Mouse (Mus musculus): ENCODE data around the gene Npc2. TPM values are rescaled to one million over a fixed set of nuclear protein-coding genes. Genes with fewer than 3 reads are reported as not detected.

The Npc2 gene
- polyA plus RNA-seq, 1 experiment from 2014 or later: 40.3 TPM

DNA sequence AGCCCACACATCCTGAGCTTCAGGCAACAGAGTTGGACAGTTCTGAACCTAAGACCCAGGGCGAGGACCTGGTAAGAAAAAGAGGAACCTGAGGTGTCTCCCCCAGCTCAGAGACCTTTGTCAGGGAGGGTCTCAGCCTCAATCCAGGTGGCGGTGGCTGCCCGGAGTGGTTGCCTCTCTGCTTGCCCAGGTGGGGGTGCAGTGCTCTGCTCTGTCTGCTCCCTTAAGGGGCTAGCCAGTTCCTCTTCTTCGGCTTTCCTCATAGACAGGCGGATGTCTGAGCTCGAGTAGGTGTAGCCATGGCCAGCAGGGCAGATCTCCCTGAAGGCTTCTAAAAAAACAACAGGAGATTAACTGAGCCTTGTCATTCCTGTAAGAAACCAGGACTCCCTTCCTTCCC is 36.1 kb upstream of the Npc2 start:
- ATAC-seq (replicated peaks; ENCODE audit: low FRiP score): no peak
- WGBS: 55% methylated on average over 6 of the region's 6 CpGs
- Histone ChIP-seq H3K36me3 (ENCODE audit: control insufficient read depth, insufficient read depth, low read length) (no peaks in the 10 kb centered on the region), H3K4me1 (replicated peaks; ENCODE audit: control insufficient read depth, insufficient read depth, low read length) (no peaks in the 10 kb centered on the region), H3K9me3 (ENCODE audit: control insufficient read depth, low read length) (no peaks in the 10 kb centered on the region), H3K4me3 (ENCODE audit: low read depth, low read length) (no peak overlapping the region), H3K9ac (ENCODE audit: low read depth, low read length) (no peak overlapping the region), H3K27me3 (replicated peaks; ENCODE audit: control insufficient read depth, insufficient read depth, low read length) (0 out of 2 replicates have a peak, but pooled peaks cover 3% of the 10 kb centered on the region), H3K4me2 (no peak overlapping the region), H3K27ac (ENCODE audit: low read depth, low read length) (no peak overlapping the region)
- DNase-seq (ENCODE audit: low spot score): no peak

DNA sequence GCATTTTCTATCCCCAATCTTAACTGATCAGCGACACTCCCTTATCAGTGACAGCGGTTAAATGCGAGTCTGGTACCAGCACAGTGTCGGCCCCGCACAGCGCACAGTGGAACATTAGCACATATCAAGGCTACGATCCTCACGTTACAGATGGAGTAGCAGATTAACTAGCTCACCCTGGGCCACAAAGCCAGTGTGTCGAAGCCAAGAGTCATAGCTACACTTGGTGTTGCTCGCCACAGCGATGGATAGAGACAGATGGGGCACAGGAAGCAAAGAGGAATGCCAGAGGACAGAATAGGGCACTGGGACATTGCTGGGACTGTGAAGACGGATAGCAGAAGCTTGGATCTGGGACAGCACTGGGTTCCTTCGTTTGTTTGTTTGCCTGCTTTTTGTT is 34.4 kb upstream of the Npc2 start:
- Histone ChIP-seq H3K4me1 (replicated peaks; ENCODE audit: control insufficient read depth, insufficient read depth, low read length) (no peaks in the 10 kb centered on the region), H3K4me2 (no peak overlapping the region), H3K27ac (ENCODE audit: low read depth, low read length) (no peak overlapping the region), H3K27me3 (replicated peaks; ENCODE audit: control insufficient read depth, insufficient read depth, low read length) (0 out of 2 replicates have a peak, but pooled peaks cover 3% of the 10 kb centered on the region), H3K9ac (ENCODE audit: low read depth, low read length) (no peak overlapping the region), H3K36me3 (ENCODE audit: control insufficient read depth, insufficient read depth, low read length) (no peaks in the 10 kb centered on the region), H3K9me3 (ENCODE audit: control insufficient read depth, low read length) (no peaks in the 10 kb centered on the region), H3K4me3 (ENCODE audit: low read depth, low read length) (no peak overlapping the region)
- no peak for ATAC-seq (replicated peaks; ENCODE audit: low FRiP score)
- no peak for DNase-seq (ENCODE audit: low spot score)
- WGBS: 71% methylated on average over 13 of the region's 13 CpGs

DNA sequence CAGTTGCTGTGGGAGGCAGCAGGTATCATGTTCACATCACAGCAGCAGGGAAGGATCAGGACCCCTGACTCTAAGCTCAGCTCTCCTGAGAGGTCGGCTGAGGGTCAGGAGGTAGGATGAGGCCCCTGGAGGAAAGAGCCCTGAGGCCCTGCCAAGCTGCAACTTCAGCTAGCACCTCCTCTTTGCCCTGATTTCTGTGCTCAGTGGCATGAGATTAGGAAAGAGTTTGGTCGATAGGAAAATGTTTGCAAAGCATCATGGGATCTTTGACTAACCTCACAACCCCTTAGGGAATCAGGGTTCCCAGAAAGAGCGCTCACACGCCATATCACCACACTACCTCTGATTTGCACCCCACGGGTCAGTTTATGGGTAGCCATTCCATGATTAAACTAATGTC is 33.8 kb upstream of the Npc2 start:
- ATAC-seq (replicated peaks; ENCODE audit: low FRiP score) (no peak), DNase-seq (ENCODE audit: low spot score) (no peak)
- Histone ChIP-seq H3K4me3 (ENCODE audit: low read depth, low read length) (no peak overlapping the region), H3K9me3 (ENCODE audit: control insufficient read depth, low read length) (no peaks in the 10 kb centered on the region), H3K4me1 (replicated peaks; ENCODE audit: control insufficient read depth, insufficient read depth, low read length) (no peaks in the 10 kb centered on the region), H3K27me3 (replicated peaks; ENCODE audit: control insufficient read depth, insufficient read depth, low read length) (0 out of 2 replicates have a peak, but pooled peaks cover 3% of the 10 kb centered on the region), H3K27ac (ENCODE audit: low read depth, low read length) (no peak overlapping the region), H3K36me3 (ENCODE audit: control insufficient read depth, insufficient read depth, low read length) (no peaks in the 10 kb centered on the region), H3K4me2 (no peak overlapping the region), H3K9ac (ENCODE audit: low read depth, low read length) (no peak overlapping the region)
- WGBS: 55% methylated on average over 5 of the region's 5 CpGs

DNA sequence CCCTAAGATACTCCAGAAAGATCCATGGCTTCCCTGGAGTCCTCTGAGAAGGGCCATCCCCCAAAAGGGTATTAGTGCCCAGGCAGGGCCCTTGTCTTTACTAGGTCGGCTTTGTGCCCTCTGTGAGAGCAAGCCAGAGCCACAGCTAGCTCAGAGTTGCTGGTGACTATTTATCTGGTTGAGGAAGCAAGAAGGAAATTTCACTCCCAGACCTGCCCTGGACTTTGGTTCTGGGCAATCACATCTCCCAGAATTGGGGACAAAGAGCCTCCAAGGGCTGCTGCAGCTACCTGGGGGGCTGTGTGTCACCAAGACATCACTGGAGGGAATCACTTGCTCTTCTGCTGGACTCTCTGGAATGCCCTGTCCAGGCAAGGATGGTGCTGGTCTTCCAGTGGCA is 33.1 kb upstream of the Npc2 start:
- no peak for DNase-seq (ENCODE audit: low spot score)
- Histone ChIP-seq H3K9ac (ENCODE audit: low read depth, low read length) (no peak overlapping the region), H3K4me2 (no peak overlapping the region), H3K4me1 (replicated peaks; ENCODE audit: control insufficient read depth, insufficient read depth, low read length) (no peaks in the 10 kb centered on the region), H3K9me3 (ENCODE audit: control insufficient read depth, low read length) (no peaks in the 10 kb centered on the region), H3K4me3 (ENCODE audit: low read depth, low read length) (no peak overlapping the region), H3K36me3 (ENCODE audit: control insufficient read depth, insufficient read depth, low read length) (no peaks in the 10 kb centered on the region), H3K27me3 (replicated peaks; ENCODE audit: control insufficient read depth, insufficient read depth, low read length) (0 out of 2 replicates have a peak, but pooled peaks cover 3% of the 10 kb centered on the region), H3K27ac (ENCODE audit: low read depth, low read length) (no peak overlapping the region)
- ATAC-seq (replicated peaks; ENCODE audit: low FRiP score): no peak
- WGBS: 63% methylated on average over 1 of the region's 1 CpGs

DNA sequence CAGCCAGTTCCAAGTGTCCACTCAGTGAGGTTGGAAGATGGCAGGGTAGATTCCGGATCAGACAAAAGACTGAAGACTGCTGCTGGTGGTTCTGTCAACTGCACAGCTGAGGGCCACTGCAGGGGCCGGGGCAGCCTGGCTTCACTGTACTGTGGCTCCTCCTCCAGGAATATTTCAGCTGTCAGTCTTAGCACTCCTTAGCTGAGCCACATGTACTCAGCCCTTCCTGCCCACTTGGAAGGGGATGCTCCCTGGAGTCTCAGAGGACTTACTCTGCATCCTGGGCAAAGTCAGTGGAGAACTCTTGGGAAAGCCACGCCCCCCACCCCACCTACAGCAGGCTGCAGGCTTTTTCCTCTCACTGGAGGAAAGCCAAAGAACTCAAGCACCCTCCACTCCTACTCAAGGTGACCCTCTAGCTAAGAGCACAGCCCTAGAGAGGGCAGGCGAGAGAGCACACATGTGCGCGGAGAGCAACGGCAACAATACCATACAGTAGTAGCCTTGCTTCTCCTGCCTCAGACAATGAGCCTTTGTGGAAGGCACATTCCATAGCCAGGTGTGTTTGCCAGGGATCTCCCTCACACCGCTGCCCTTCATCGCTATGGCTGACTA is 32.4 kb upstream of the Npc2 start:
- Histone ChIP-seq H3K4me3 (ENCODE audit: low read depth, low read length) (no peak overlapping the region), H3K27ac (ENCODE audit: low read depth, low read length) (no peak overlapping the region), H3K4me1 (replicated peaks; ENCODE audit: control insufficient read depth, insufficient read depth, low read length) (no peaks in the 10 kb centered on the region), H3K9me3 (ENCODE audit: control insufficient read depth, low read length) (no peaks in the 10 kb centered on the region), H3K9ac (ENCODE audit: low read depth, low read length) (no peak overlapping the region), H3K36me3 (ENCODE audit: control insufficient read depth, insufficient read depth, low read length) (no peaks in the 10 kb centered on the region), H3K27me3 (replicated peaks; ENCODE audit: control insufficient read depth, insufficient read depth, low read length) (peaks cover 3% of the 10 kb centered on the region; the same call in 1 of the 2 replicates), H3K4me2 (no peak overlapping the region)
- 76% methylated on average over 9 of the region's 9 CpGs for WGBS
- no peak for DNase-seq (ENCODE audit: low spot score)
- no peak for ATAC-seq (replicated peaks; ENCODE audit: low FRiP score)

DNA sequence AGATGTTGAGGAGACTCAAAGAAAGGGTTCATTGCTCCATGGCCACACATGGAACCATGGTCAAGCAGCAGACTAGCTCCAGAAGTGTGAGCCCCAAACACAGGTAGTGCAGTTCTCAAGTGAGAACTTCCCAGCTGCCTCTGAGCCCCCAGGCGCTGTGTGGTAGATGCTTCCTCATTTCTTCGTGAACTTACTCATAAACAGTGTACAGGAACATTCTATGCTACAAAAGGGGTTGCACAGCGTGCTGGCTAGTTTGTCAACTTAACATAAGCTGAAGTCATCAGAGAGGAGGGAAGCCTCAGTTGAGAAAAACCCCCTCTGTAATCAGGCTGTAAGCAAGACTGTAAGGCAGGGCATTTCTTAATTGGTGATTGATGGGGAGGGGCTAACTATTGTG is 29.7 kb upstream of the Npc2 start:
- no peaks in the 10 kb centered on the region for H3K36me3 ChIP-seq (ENCODE audit: control insufficient read depth, insufficient read depth, low read length)
- no peak for ATAC-seq (replicated peaks; ENCODE audit: low FRiP score)
- H3K4me1 ChIP-seq (replicated peaks; ENCODE audit: control insufficient read depth, insufficient read depth, low read length): no peaks in the 10 kb centered on the region
- 49% methylated on average over 3 of the region's 3 CpGs for WGBS
- no peak overlapping the region for H3K4me3 ChIP-seq (ENCODE audit: low read depth, low read length)
- no peak for DNase-seq (ENCODE audit: low spot score)
- no peak overlapping the region for H3K9ac ChIP-seq (ENCODE audit: low read depth, low read length)
- H3K9me3 ChIP-seq (ENCODE audit: control insufficient read depth, low read length): no peaks in the 10 kb centered on the region
- H3K27ac ChIP-seq (ENCODE audit: low read depth, low read length): no peak overlapping the region
- no peak overlapping the region for H3K4me2 ChIP-seq
- H3K27me3 ChIP-seq (replicated peaks; ENCODE audit: control insufficient read depth, insufficient read depth, low read length): peaks cover 3% of the 10 kb centered on the region; the same call in 1 of the 2 replicates

DNA sequence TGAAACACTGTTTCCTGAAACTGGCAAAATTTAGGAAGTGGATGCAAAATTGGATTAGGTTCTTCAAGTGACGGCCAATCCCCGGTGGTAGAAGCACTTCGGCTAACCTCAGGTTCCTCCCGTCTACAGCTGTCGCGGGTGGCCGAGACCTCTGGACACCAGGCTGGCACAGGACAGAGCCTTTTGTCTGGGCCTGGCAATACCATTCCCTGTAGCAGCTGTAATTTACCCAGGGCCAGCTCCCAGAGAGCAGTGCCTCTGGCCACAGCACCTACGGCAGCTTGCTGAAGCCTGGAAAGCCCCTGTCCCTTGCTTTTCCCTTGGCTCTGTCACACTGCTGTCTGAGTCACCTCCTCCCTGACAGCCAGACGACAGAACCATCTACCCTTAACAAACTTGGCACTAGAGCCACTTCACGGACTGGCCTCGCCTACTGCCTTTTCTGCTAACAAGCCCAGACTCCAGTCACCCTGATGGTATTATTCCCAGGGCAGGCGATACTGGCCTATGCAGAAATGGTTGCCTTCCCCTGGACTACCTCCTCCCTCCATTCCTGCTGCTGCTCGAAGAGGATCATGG is 28.7 kb upstream of the Npc2 start:
- WGBS: 76% methylated on average over 13 of the region's 13 CpGs
- H3K27me3 ChIP-seq (replicated peaks; ENCODE audit: control insufficient read depth, insufficient read depth, low read length): peaks cover 3% of the 10 kb centered on the region; the same call in 1 of the 2 replicates

DNA sequence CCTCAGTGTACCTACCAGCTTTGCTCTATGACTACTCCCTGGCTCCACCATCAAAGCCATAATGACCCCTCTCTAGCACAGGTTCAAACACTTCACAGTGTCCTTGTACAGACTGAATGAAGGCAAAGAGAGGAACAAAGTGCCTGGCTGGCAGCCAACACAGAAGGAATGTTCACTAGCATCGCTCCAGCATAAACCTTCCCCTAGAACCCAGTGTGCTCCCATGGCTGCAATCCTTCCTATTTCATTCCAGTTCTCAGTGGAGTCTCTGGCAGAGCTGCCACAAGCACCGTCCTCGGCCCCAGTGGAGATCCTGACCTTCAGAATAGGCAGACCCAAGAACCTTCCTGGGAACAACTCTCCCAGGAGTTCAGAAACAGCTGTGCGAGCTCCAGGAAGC is 27.5 kb upstream of the Npc2 start:
- Histone ChIP-seq H3K36me3 (ENCODE audit: control insufficient read depth, insufficient read depth, low read length) (no peaks in the 10 kb centered on the region), H3K9ac (ENCODE audit: low read depth, low read length) (no peak overlapping the region), H3K9me3 (ENCODE audit: control insufficient read depth, low read length) (no peaks in the 10 kb centered on the region), H3K27me3 (replicated peaks; ENCODE audit: control insufficient read depth, insufficient read depth, low read length) (no peaks in the 10 kb centered on the region; the same call in 1 of the 2 replicates), H3K4me2 (no peak overlapping the region), H3K27ac (ENCODE audit: low read depth, low read length) (no peak overlapping the region), H3K4me3 (ENCODE audit: low read depth, low read length) (no peak overlapping the region), H3K4me1 (replicated peaks; ENCODE audit: control insufficient read depth, insufficient read depth, low read length) (no peaks in the 10 kb centered on the region)
- 66% methylated on average over 4 of the region's 4 CpGs for WGBS
- ATAC-seq (replicated peaks; ENCODE audit: low FRiP score): no peak
- DNase-seq (ENCODE audit: low spot score): no peak

More for the DNA sequence above, 28.7 kb upstream of the Npc2 start:
- ATAC-seq (replicated peaks; ENCODE audit: low FRiP score) (no peak), DNase-seq (ENCODE audit: low spot score) (no peak)
- Histone ChIP-seq H3K9me3 (ENCODE audit: control insufficient read depth, low read length) (no peaks in the 10 kb centered on the region), H3K9ac (ENCODE audit: low read depth, low read length) (no peak overlapping the region), H3K27ac (ENCODE audit: low read depth, low read length) (no peak overlapping the region), H3K4me3 (ENCODE audit: low read depth, low read length) (no peak overlapping the region), H3K36me3 (ENCODE audit: control insufficient read depth, insufficient read depth, low read length) (no peaks in the 10 kb centered on the region), H3K4me2 (no peak overlapping the region), H3K4me1 (replicated peaks; ENCODE audit: control insufficient read depth, insufficient read depth, low read length) (no peaks in the 10 kb centered on the region)

DNA sequence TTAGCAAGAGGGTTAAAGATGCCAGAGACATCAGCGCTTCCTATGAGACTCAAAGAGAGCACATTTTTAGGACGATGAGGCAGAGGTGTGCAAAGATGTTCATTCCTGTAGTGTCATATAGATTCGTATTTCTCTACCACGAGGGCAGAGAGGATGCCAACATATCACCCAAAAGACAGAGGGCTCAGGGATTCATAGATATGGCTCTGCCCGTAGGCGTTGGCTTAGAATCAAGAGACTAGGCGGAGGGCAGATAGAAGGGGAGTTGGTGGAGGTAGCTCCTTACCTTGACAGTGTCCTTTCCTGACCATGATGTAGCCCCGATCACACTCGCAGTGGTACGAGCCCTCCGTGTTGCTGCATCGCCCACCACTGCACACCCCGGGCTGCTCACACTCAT is 26.1 kb upstream of the Npc2 start:
- Histone ChIP-seq H3K27ac (ENCODE audit: low read depth, low read length) (no peak overlapping the region), H3K9ac (ENCODE audit: low read depth, low read length) (no peak overlapping the region), H3K4me1 (replicated peaks; ENCODE audit: control insufficient read depth, insufficient read depth, low read length) (no peaks in the 10 kb centered on the region), H3K4me2 (no peak overlapping the region), H3K36me3 (ENCODE audit: control insufficient read depth, insufficient read depth, low read length) (no peaks in the 10 kb centered on the region), H3K4me3 (ENCODE audit: low read depth, low read length) (no peak overlapping the region), H3K27me3 (replicated peaks; ENCODE audit: control insufficient read depth, insufficient read depth, low read length) (no peaks in the 10 kb centered on the region; the same call in 1 of the 2 replicates), H3K9me3 (ENCODE audit: control insufficient read depth, low read length) (no peaks in the 10 kb centered on the region)
- ATAC-seq (replicated peaks; ENCODE audit: low FRiP score) (no peak), DNase-seq (ENCODE audit: low spot score) (no peak)
- WGBS: 85% methylated on average over 13 of the region's 13 CpGs
